Comparison of ENCODE assay signal across 12 mouse cellular contexts in genomic region chr2:21269989-21270846, GRCm38 (mm10).
DNase-seq lines count a peak whose midpoint lies in the region; ATAC-seq lines count a peak whose summit lies in the region.
"Had no signal": no experiment of that assay in that cellular context is flagged by ENCODE, and none has a peak within 500 bp of the region (broad histone marks: within the 10 kb centered on the region; RNA-seq: fewer than 3 reads in every experiment).

No protein-coding gene starts in this region.

- WGBS in hindbrain, embryonic 13.5 days: 67% methylated on average over 12 of the region's 12 CpGs
- WGBS in hindbrain, embryonic 11.5 days: 79% methylated on average over 12 of the region's 12 CpGs
- WGBS in liver, embryonic 12.5 days (ENCODE audit: insufficient replicate concordance): 56% methylated on average over 12 of the region's 12 CpGs

- no peaks in the 10 kb centered on the region for H3K27me3 ChIP-seq in hindbrain, embryonic 13.5 days
- H3K27me3 ChIP-seq in hindbrain, embryonic 11.5 days (ENCODE audit: control insufficient read depth, insufficient read depth, low read length): no peaks in the 10 kb centered on the region
- no peaks in the 10 kb centered on the region for H3K27me3 ChIP-seq in liver, embryonic 12.5 days (replicated peaks)
- H3K27me3 ChIP-seq: embryonic facial prominence, embryonic 15.5 days; lung, embryonic 15.5 days had no signal

- no peak overlapping the region for H3K4me2 ChIP-seq in hindbrain, embryonic 13.5 days
- no peak overlapping the region for H3K4me2 ChIP-seq in hindbrain, embryonic 11.5 days (replicated peaks; ENCODE audit: low read depth, low read length)
- no peak overlapping the region for H3K4me2 ChIP-seq in liver, embryonic 12.5 days
- H3K4me2 ChIP-seq: embryonic facial prominence, embryonic 15.5 days; lung, embryonic 15.5 days had no signal

- peaks cover 9% of the 10 kb centered on the region for H3K4me1 ChIP-seq in hindbrain, embryonic 13.5 days (replicated peaks)
- H3K4me1 ChIP-seq in hindbrain, embryonic 11.5 days (replicated peaks; ENCODE audit: control insufficient read depth, insufficient read depth, low read length): no peaks in the 10 kb centered on the region; the same call in none of the 2 replicates
- no peaks in the 10 kb centered on the region for H3K4me1 ChIP-seq in liver, embryonic 12.5 days

- no peaks in the 10 kb centered on the region for H3K36me3 ChIP-seq in hindbrain, embryonic 13.5 days
- no peaks in the 10 kb centered on the region for H3K36me3 ChIP-seq in hindbrain, embryonic 11.5 days (ENCODE audit: control insufficient read depth, insufficient read depth, low read length)
- H3K36me3 ChIP-seq in liver, embryonic 12.5 days: no peaks in the 10 kb centered on the region
- H3K36me3 ChIP-seq: embryonic facial prominence, embryonic 15.5 days; lung, embryonic 15.5 days had no signal

- H3K9ac ChIP-seq in hindbrain, embryonic 13.5 days: no peak overlapping the region
- no peak overlapping the region for H3K9ac ChIP-seq in hindbrain, embryonic 11.5 days (ENCODE audit: low read depth, low read length)
- no peak overlapping the region for H3K9ac ChIP-seq in liver, embryonic 12.5 days
- H3K9ac ChIP-seq: embryonic facial prominence, embryonic 15.5 days; lung, embryonic 15.5 days had no signal

- intact Hi-C loops in heart, postnatal 10 days (cut with DNase I): no loop called here

- no peaks in the 10 kb centered on the region for H3K9me3 ChIP-seq in hindbrain, embryonic 13.5 days
- H3K9me3 ChIP-seq in hindbrain, embryonic 11.5 days (ENCODE audit: control insufficient read depth, low read length): no peaks in the 10 kb centered on the region
- no peaks in the 10 kb centered on the region for H3K9me3 ChIP-seq in liver, embryonic 12.5 days (replicated peaks)
- H3K9me3 ChIP-seq: embryonic facial prominence, embryonic 15.5 days; lung, embryonic 15.5 days had no signal

- H3K27ac ChIP-seq in hindbrain, embryonic 13.5 days: peak overlapping the region; percentile 24
- no peak overlapping the region for H3K27ac ChIP-seq in hindbrain, embryonic 11.5 days (ENCODE audit: low read depth, low read length)
- H3K27ac ChIP-seq in liver, embryonic 12.5 days: no peak overlapping the region
- H3K27ac ChIP-seq: embryonic facial prominence, embryonic 15.5 days; lung, embryonic 15.5 days had no signal

- no peak for DNase-seq in hindbrain, embryonic 11.5 days (ENCODE audit: low spot score)
- DNase-seq in cerebellum, adult 9-11 months: peak; percentile 58
- peak; percentile 27 to 33 for DNase-seq in heart, postnatal 10 days
- DNase-seq in lung, postnatal 14 days: peak; percentile 13
- no peak for DNase-seq in liver
- DNase-seq: adrenal gland, adult 2 months; thymus, adult 2 months had no signal

- ATAC-seq in hindbrain, embryonic 13.5 days (ENCODE audit: low FRiP score): peak; percentile 86
- no peak for ATAC-seq in hindbrain, embryonic 11.5 days (ENCODE audit: low FRiP score)
- no peak for ATAC-seq in liver, embryonic 12.5 days
- no peak for ATAC-seq in CD4-positive, CD25-positive, alpha-beta regulatory T cell, adult 4 months

- no peak overlapping the region for H3K4me3 ChIP-seq in hindbrain, embryonic 13.5 days
- no peak overlapping the region for H3K4me3 ChIP-seq in hindbrain, embryonic 11.5 days (ENCODE audit: low read depth, low read length)
- H3K4me3 ChIP-seq in liver, embryonic 12.5 days: no peak overlapping the region
- H3K4me3 ChIP-seq: embryonic facial prominence, embryonic 15.5 days; lung, embryonic 15.5 days had no signal

Comparison
In these comparisons a context has a peak if more than half of its experiments do, and no peak if none do; other contexts are left out.
1. DNase-seq: peak in cerebellum, adult 9-11 months (single experiment), heart, postnatal 10 days (2 of 2) and lung, postnatal 14 days (single experiment); none in hindbrain, embryonic 11.5 days (single experiment) and liver (single experiment).